Mouse (Mus musculus): ENCODE measurements around the gene Irf7.
"Not testable (repeated sequence)": the region's sequence is repeated elsewhere in the genome, so short reads cannot be mapped to it uniquely, and the experiment has no call there.

Gene Irf7

GRCm38 (mm10) chr7:141270631-141271030 lies 4.3 kb upstream of the Irf7 start:
- no peak for DNase-seq

GRCm38 (mm10) chr7:141269273-141269545 lies 2.9 kb upstream of the Irf7 start:
- no peak for DNase-seq

DNA sequence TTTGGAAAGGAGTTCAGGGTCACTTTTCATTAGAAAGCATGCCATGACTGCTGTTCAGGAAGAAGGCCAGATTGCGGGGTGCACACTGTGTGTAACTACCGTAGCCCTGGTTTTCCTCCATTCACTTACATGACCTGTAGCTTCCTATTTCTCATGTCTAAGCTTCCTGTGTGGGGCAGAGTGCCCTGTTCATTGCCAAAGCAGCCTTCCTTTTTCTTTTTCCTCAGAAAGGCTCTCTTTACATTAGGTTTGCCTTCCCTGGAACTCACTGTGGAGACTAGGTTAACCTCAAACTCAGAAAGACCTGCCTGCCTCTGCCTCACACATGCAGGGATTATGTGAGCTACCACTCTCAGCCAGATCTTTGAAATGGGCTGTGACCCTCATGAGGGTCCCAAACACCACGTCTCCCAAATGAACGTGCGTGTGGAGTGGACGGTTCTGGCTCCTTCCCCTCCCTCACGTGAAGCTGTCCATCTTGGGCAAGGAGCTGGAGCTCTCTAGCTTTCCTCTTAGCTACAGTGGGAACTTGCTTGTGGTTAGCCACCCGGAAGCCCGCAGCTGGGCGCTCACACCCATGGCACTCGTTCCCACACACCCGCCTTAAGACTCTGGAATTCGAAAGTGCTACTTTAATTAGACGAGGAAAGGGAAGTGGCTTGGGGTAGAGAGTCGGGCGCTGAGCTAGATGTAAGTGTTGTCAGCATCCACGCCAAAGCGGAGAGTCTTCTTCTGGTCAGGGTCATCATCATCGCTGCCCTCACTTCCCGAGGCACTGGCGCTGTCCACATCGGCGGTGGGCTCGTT lies 2.4 kb upstream of the Irf7 start:
- no peak for DNase-seq

GRCm38 (mm10) chr7:141265411-141265738 lies 906 bp downstream of the Irf7 start:
- DNase-seq: no peak

DNA sequence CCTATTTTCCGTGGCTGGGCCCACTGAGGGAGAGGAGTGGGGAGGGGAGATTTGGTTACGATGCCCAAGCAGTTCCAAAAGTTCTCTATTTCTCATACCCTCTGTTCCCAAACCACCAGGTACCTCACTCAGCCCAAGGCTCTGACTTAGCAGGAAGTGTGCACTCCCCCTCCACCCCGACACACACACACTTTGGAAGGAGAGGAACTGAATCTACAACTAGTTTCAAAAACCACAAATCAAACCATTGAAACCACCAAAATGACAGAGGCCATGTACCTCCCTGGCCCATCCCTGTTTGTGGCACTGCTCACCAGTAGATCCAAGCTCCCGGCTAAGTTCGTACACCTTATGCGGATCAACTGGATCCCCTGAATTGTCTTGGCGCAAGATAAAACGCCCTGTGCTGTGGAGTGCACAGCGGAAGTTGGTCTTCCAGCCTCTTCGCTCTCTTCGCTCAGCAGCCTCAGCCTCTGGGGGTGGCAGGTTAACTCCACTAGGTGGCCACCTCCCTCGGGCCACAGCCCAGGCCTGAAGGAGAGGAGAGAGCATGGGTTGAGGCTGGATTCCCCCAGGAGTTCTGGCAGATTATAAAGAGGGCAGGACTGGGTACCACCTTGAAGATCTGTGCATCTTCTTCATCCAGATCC lies 1.4 kb downstream of the Irf7 start:
- no peak for DNase-seq

DNA sequence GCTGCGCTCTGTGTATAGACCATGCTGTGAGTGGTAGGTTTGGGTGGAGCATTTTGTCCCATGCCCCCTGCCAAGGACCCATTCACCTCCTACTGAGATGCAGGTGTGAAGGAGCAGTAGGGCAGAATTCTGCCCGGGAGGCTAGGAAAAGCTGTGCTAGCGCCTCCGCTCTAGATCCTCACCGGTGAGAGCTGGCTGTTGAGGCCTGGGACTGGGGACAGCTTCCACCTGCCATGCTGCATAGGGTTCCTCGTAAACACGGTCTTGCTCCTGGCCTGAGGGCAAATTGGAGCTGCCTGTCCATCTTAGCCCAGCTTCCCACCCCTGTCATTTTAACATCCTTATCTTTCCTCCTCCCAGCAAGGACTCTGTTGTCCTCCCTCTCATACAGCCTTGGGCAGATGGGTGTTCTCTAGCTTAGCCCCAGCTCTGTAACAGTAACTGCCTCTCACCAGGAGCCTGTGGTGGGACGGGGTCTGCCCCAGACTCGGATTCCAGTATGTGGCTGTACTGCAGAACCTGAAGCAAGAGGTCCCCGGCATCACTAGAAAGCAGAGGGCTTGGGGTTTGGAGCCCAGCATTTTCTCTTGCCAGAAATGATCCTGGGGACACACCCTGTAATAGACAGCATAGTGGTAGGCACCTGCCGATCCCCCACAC lies 2.1 kb downstream of the Irf7 start:
- no peak for DNase-seq

GRCm38 (mm10) chr7:141263640-141264039 lies 2.6 kb downstream of the Irf7 start:
- no peak for DNase-seq

DNA sequence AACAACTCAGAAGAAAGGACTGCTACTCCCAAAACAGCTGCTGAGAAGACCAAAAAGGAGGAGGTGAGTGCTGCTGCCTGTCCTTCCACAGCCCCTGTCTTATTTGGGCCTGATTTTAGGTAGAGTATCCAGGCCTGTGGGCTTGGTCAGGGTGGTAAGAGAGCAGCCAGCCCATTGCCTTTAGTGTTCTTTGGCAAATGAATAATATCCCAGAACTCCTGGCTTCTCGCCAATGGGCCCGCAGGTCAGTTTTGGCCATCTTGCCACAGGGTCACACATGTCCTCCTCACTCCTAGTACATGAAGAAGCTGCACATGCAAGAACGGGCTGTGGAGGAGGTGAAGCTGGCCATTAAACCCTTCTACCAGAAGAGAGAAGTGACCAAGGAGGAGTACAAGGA lies 4.8 kb downstream of the Irf7 start:
- no peak for DNase-seq

- no peak for DNase-seq
Measured at GRCm38 (mm10) chr7:141256159-141256558, 10.1 kb downstream of the Irf7 start.

GRCm38 (mm10) chr7:141250486-141250885 lies 15.8 kb downstream of the Irf7 start:
- not testable (repeated sequence) for DNase-seq

DNA sequence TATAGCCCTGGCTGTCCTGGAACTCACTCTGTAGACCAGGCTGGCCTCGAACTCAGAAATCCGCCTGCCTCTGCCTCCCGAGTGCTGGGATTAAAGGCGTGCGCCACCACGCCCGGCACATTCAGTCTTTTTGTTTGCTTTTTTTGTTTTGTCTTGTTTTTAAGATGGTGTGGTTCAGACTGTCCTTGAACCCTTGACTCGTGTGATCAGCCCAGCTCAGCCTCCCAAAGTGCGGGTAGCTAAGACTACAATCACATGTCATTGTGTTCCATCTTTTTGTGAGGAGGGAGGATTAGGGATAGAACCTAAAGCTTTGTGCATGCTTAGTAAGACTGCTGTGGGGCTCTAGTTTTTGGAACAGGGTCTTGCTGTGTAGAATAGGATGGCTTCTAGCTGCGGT lies 34.7 kb downstream of the Irf7 start:
- no peak for DNase-seq

- DNase-seq: no peak
Measured at GRCm38 (mm10) chr7:141231111-141231510, 35.2 kb downstream of the Irf7 start.

GRCm38 (mm10) chr7:141230570-141230969 lies 35.7 kb downstream of the Irf7 start:
- no peak for DNase-seq

DNA sequence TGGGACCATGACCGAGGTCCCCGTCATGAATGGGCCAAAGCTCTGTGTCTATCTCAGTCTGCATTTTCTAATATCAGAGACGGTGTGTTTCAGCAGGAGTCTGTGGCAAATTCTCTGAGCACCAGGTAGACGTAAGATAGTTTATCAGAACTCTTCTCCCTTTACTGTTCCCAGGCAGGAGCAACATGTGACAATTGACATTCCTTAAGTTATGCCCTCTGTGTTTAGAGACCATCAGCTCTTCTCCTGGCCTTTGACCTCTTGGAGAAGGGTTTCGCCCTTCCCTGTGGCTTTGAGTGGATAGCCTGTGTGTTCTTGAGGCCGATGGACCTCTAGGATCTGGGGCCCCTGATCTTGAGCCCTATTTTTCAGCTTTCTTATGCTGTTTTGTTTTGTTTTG lies 36.6 kb downstream of the Irf7 start:
- no peak for DNase-seq

GRCm38 (mm10) chr7:141228279-141229067 lies 37.8 kb downstream of the Irf7 start, which contains the start of gene Phrf1:
Gene Phrf1 (plus strand): TSS chr7:141228784.
- peak; percentile 85 for DNase-seq

DNA sequence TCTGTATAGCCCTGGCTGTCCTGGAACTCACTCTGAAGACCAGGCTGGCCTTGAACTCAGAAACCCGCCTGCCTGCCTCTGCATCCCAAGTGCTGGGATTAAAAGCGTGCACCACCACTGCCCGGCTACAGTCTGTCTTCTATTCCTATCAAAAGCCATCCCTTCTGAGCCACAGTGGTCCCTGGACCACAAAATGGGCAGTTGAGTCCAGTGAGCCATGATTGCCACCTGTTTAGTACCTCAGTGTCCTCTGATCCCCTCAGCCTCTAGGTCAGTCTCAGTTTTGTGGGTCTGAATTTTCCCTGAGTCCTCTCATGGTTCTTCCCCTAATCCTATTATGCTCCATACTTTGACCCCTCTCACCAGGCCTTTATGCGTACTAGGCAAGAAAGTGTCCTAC lies 38.5 kb downstream of the Irf7 start:
- no peak for DNase-seq

- no peak for DNase-seq
Measured at GRCm38 (mm10) chr7:141226535-141226934, 39.7 kb downstream of the Irf7 start.

DNA sequence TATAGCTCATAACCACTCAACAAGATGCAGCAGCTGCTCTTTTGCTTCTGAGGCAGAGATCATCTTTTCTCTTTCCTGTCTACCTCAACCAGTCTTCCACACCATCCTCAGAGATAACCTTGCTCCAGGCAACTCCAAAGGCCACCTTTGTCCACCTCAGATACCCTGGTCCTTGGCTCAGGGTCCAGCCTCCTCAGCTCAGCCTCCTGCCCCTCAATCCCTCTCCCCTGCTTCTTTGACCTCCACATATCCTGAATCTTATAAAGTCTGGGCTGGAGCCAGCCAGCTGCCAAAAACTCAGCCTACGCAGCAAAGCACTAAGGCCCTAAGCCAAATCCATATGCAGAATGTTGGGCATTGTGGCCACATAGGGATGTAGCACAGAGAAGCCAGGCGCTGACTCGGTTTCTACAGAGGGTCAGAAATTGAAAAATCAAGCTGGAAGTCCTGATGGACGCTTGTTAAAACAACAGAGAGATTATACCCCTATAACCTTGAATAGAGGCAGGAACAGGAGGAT lies 43.5 kb downstream of the Irf7 start:
- no peak for DNase-seq

GRCm38 (mm10) chr7:141222126-141222467 lies 44.2 kb downstream of the Irf7 start:
- DNase-seq: no peak

GRCm38 (mm10) chr7:141221249-141222125 lies 44.8 kb downstream of the Irf7 start:
- peak; percentile 97 for DNase-seq

DNA sequence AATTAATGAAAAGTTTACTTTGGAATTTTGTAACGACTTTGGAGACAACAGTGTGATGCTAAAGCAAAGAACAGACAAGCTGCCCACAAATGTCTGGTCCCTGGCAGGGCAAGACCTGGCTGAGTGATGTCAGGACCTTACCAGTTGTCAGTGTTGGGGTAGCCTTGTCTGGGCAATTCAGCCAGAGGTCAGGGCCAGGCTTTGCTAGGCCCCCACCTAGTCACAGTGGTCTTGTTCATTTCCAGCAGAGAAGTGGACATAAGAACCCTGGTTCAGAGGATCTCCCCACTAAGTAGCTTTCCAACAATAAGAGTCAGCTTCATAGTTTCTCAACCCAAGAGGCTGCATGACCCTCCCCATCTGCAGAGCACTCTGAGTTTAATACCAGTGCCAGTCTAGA lies 45.9 kb downstream of the Irf7 start:
- DNase-seq: no peak

- DNase-seq: no peak
Measured at GRCm38 (mm10) chr7:141219558-141220099, 46.7 kb downstream of the Irf7 start.
